Mouse (Mus musculus): ENCODE data around the gene Rnase2b. TPM values are rescaled to one million over a fixed set of nuclear protein-coding genes. Genes with fewer than 3 reads are reported as not detected.

Rnase2b gene
- polyA plus RNA-seq, 1 experiment from 2014 or later: not detected

DNA sequence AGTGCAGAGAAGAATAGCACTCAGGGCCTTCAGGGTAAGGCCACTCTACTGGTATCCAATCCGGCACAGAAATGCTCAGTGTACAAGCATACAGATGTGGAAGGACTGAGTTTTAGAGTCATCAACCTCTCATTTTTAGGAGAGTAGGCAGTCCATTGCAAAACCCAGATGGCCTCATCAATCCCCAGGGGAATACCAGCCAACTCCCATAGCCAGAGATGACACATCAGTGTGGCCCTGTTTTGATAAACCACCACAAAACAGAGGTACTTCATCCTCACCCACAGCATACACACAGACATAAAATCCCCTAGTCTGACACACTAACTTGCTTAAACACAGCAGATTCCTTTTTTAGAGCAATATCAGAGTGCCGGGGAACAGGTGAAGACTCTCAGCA is 38.4 kb downstream of the Rnase2b start:
- H3K9ac ChIP-seq (ENCODE audit: low read length): no peak overlapping the region
- no peak overlapping the region for H3K27ac ChIP-seq (ENCODE audit: low read length)
- no peak overlapping the region for H3K4me3 ChIP-seq (replicated peaks; ENCODE audit: low read length)
- H3K27me3 ChIP-seq (ENCODE audit: control insufficient read depth, insufficient read depth, low read length): no peaks in the 10 kb centered on the region
- no peak overlapping the region for H3K4me2 ChIP-seq (ENCODE audit: low read depth, low read length)
- WGBS: 88% methylated on average over 2 of the region's 2 CpGs
- no peak for ATAC-seq (ENCODE audit: insufficient read depth, low FRiP score)
- H3K36me3 ChIP-seq (ENCODE audit: control insufficient read depth, insufficient read depth, low read length): no peaks in the 10 kb centered on the region
- H3K4me1 ChIP-seq (ENCODE audit: control insufficient read depth, insufficient read depth, low read length): no peaks in the 10 kb centered on the region
- no peaks in the 10 kb centered on the region for H3K9me3 ChIP-seq (replicated peaks; ENCODE audit: control insufficient read depth, low read length)

DNA sequence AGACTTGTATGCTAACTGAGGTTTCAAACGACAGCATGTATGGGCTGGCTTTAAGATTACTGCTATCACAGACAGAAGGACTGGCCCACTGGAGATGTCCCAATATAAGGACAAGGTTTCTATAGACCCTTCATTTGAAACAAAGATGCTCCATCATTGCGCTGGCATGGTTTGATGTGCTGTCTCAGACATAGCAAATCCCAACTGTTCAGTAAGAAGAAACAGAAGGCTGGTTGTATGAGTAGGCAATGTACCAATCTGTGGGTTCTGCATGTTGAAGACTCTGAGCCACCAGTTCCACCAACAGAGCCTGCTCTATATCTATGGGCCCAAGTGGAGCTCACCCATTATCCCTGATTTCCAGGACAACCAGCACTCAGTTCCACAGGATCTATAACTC is 41.1 kb downstream of the Rnase2b start, which contains the start of gene Ear14:
Gene Ear14 (plus strand): TSS at position 277 of the 400 bp plus-strand sequence.
- no peaks in the 10 kb centered on the region for H3K4me1 ChIP-seq (ENCODE audit: control insufficient read depth, insufficient read depth, low read length)
- H3K27me3 ChIP-seq (ENCODE audit: control insufficient read depth, insufficient read depth, low read length): no peaks in the 10 kb centered on the region
- no peak within 1 kb of the TSS for H3K9ac ChIP-seq (ENCODE audit: low read length)
- H3K27ac ChIP-seq (ENCODE audit: low read length): no peak within 1 kb of the TSS
- H3K36me3 ChIP-seq (ENCODE audit: control insufficient read depth, insufficient read depth, low read length): no peaks in the 10 kb centered on the region
- no peak within 1 kb of the TSS for H3K4me2 ChIP-seq (ENCODE audit: low read depth, low read length)
- ATAC-seq (ENCODE audit: insufficient read depth, low FRiP score): no peak
- no peak within 1 kb of the TSS for H3K4me3 ChIP-seq (replicated peaks; ENCODE audit: low read length)
- 91% methylated on average over 2 of the region's 2 CpGs for WGBS
- H3K9me3 ChIP-seq (replicated peaks; ENCODE audit: control insufficient read depth, low read length): no peaks in the 10 kb centered on the region

Other genes starting within 250 kb of the Rnase2b start
- gene Osgep, start 237.4 kb upstream of the Rnase2b start, polyA plus RNA-seq (2015; fragmentation: Nextera tagmentation; extraction: Ambion mirVana): 130 and 140 TPM in 2 replicates
- gene Apex1, start 237.3 kb upstream of the Rnase2b start, polyA plus RNA-seq (2015; fragmentation: Nextera tagmentation; extraction: Ambion mirVana): 149 and 166 TPM in 2 replicates
- gene Pip4p1, start 231.4 kb upstream of the Rnase2b start, polyA plus RNA-seq (2015; fragmentation: Nextera tagmentation; extraction: Ambion mirVana): 45.2 and 47.6 TPM in 2 replicates
- gene Pnp, start 231.2 kb upstream of the Rnase2b start, polyA plus RNA-seq (2015; fragmentation: Nextera tagmentation; extraction: Ambion mirVana): 74.9 and 75.2 TPM in 2 replicates
- gene Gm49342, start 217.7 kb upstream of the Rnase2b start, polyA plus RNA-seq (2015; fragmentation: Nextera tagmentation; extraction: Ambion mirVana): not detected in 2 replicates
- gene Pnp2, start 206.3 kb upstream of the Rnase2b start, polyA plus RNA-seq (2015; fragmentation: Nextera tagmentation; extraction: Ambion mirVana): 0.69 and 1.6 TPM in 2 replicates
- gene Rnase10, start 154.5 kb upstream of the Rnase2b start, polyA plus RNA-seq (2015; fragmentation: Nextera tagmentation; extraction: Ambion mirVana): 0.23 and 0.54 TPM in 2 replicates
- gene Rnase9, start 120.4 kb upstream of the Rnase2b start, polyA plus RNA-seq (2015; fragmentation: Nextera tagmentation; extraction: Ambion mirVana): not detected in 2 replicates
- gene Rnase11, start 112.1 kb upstream of the Rnase2b start, polyA plus RNA-seq (2015; fragmentation: Nextera tagmentation; extraction: Ambion mirVana): not detected in 2 replicates
- 0.45 TPM in 1 of 2 replicates, not detected in the other for gene Rnase12, start 104.6 kb upstream of the Rnase2b start, polyA plus RNA-seq (2015; fragmentation: Nextera tagmentation; extraction: Ambion mirVana)
- not detected in 2 replicates for gene Olfr750, start 87.8 kb upstream of the Rnase2b start, polyA plus RNA-seq (2015; fragmentation: Nextera tagmentation; extraction: Ambion mirVana)
- gene Rnase4, start 71.2 kb upstream of the Rnase2b start, polyA plus RNA-seq (2015; fragmentation: Nextera tagmentation; extraction: Ambion mirVana): 151 and 166 TPM in 2 replicates
- 39.4 and 41.6 TPM in 2 replicates for gene Ang, start 71.1 kb upstream of the Rnase2b start, polyA plus RNA-seq (2015; fragmentation: Nextera tagmentation; extraction: Ambion mirVana)
- not detected in 2 replicates for gene Eddm3b, start 47.8 kb upstream of the Rnase2b start, polyA plus RNA-seq (2015; fragmentation: Nextera tagmentation; extraction: Ambion mirVana)
- gene Rnase6, start 38.4 kb upstream of the Rnase2b start, polyA plus RNA-seq (2015; fragmentation: Nextera tagmentation; extraction: Ambion mirVana): 1.9 and 2.9 TPM in 2 replicates
- gene Rnase1, start 15.5 kb upstream of the Rnase2b start, polyA plus RNA-seq (2015; fragmentation: Nextera tagmentation; extraction: Ambion mirVana): 117 and 170 TPM in 2 replicates
- not detected in 2 replicates for gene Ang2, start 36.9 kb downstream of the Rnase2b start, polyA plus RNA-seq (2015; fragmentation: Nextera tagmentation; extraction: Ambion mirVana)
- not detected in 2 replicates for gene Ear14, start 41.1 kb downstream of the Rnase2b start, polyA plus RNA-seq (2015; fragmentation: Nextera tagmentation; extraction: Ambion mirVana)
- gene Rnase2a, start 93.9 kb downstream of the Rnase2b start, polyA plus RNA-seq (2015; fragmentation: Nextera tagmentation; extraction: Ambion mirVana): not detected in 2 replicates
- not detected in 2 replicates for gene Gm7247, start 199.5 kb downstream of the Rnase2b start, polyA plus RNA-seq (2015; fragmentation: Nextera tagmentation; extraction: Ambion mirVana)
- gene Vmn2r88, start 248.6 kb downstream of the Rnase2b start, polyA plus RNA-seq (2015; fragmentation: Nextera tagmentation; extraction: Ambion mirVana): not detected in 2 replicates

All from stomach, embryonic 16.5 days (tissue).